Mouse (Mus musculus): Measurements from ENCODE around the gene Ncbp1. TPM values are rescaled to one million over a fixed set of nuclear protein-coding genes. Genes with fewer than 3 reads are reported as not detected.
A peak's percentile ranks its signal among the peaks of the same experiment; 100 is the strongest.
"Not testable (repeated sequence)": the region's sequence is repeated elsewhere in the genome, so short reads cannot be mapped to it uniquely, and the experiment has no call there.

The Ncbp1 gene
- polyA plus RNA-seq, 1 experiment from 2014 or later, result 74.6 TPM

- H3K9ac ChIP-seq (replicated peaks; ENCODE audit: low read depth, low read length), result no peak overlapping the region
- WGBS, result 86% methylated on average over 8 of the region's 8 CpGs
- no peaks in the 10 kb centered on the region for H3K4me1 ChIP-seq (ENCODE audit: control insufficient read depth, insufficient read depth, low read length)
- H3K9me3 ChIP-seq (ENCODE audit: control insufficient read depth, low read length), result no peaks in the 10 kb centered on the region
- no peak overlapping the region for H3K4me3 ChIP-seq (ENCODE audit: low read depth, low read length)
- no peak overlapping the region for H3K27ac ChIP-seq (ENCODE audit: low read depth, low read length)
- H3K36me3 ChIP-seq (ENCODE audit: control insufficient read depth, insufficient read depth, low read length), result peaks cover 35% of the 10 kb centered on the region
- ATAC-seq (ENCODE audit: low read depth), result no peak
- no peaks in the 10 kb centered on the region for H3K27me3 ChIP-seq (ENCODE audit: control insufficient read depth, insufficient read depth, low read length)
- no peak overlapping the region for H3K4me2 ChIP-seq (ENCODE audit: low read depth, low read length)
Measured at GRCm38 (mm10) chr4:46185423-46185822, 47.0 kb downstream of the Ncbp1 start.

GRCm38 (mm10) chr4:46185890-46186289 is 47.5 kb downstream of the Ncbp1 start:
- H3K4me2 ChIP-seq (ENCODE audit: low read depth, low read length), result no peak overlapping the region
- H3K27me3 ChIP-seq (ENCODE audit: control insufficient read depth, insufficient read depth, low read length), result no peaks in the 10 kb centered on the region
- no peak overlapping the region for H3K9ac ChIP-seq (replicated peaks; ENCODE audit: low read depth, low read length)
- H3K4me1 ChIP-seq (ENCODE audit: control insufficient read depth, insufficient read depth, low read length), result no peaks in the 10 kb centered on the region
- ATAC-seq (ENCODE audit: low read depth), result no peak
- H3K4me3 ChIP-seq (ENCODE audit: low read depth, low read length), result no peak overlapping the region
- no peak overlapping the region for H3K27ac ChIP-seq (ENCODE audit: low read depth, low read length)
- whole genome bisulfite sequencing, result 87% methylated on average over 9 of the region's 9 CpGs
- H3K36me3 ChIP-seq (ENCODE audit: control insufficient read depth, insufficient read depth, low read length), result peaks cover 35% of the 10 kb centered on the region
- H3K9me3 ChIP-seq (ENCODE audit: control insufficient read depth, low read length), result no peaks in the 10 kb centered on the region

- Histone ChIP-seq H3K4me1 (ENCODE audit: control insufficient read depth, insufficient read depth, low read length) (no peaks in the 10 kb centered on the region), H3K9ac (replicated peaks; ENCODE audit: low read depth, low read length) (no peak overlapping the region), H3K36me3 (ENCODE audit: control insufficient read depth, insufficient read depth, low read length) (peaks cover 30% of the 10 kb centered on the region), H3K9me3 (ENCODE audit: control insufficient read depth, low read length) (no peaks in the 10 kb centered on the region), H3K27ac (ENCODE audit: low read depth, low read length) (no peak overlapping the region), H3K4me3 (ENCODE audit: low read depth, low read length) (no peak overlapping the region), H3K4me2 (ENCODE audit: low read depth, low read length) (no peak overlapping the region), H3K27me3 (ENCODE audit: control insufficient read depth, insufficient read depth, low read length) (no peaks in the 10 kb centered on the region)
- ATAC-seq (ENCODE audit: low read depth), result no peak
- 80% methylated on average over 3 of the region's 3 CpGs for WGBS
Measured at GRCm38 (mm10) chr4:46186466-46186865, 48.1 kb downstream of the Ncbp1 start.

GRCm38 (mm10) chr4:46192011-46192410 is 53.6 kb downstream of the Ncbp1 start:
- not testable (repeated sequence) for H3K36me3 ChIP-seq (ENCODE audit: control insufficient read depth, insufficient read depth, low read length); H3K4me2 ChIP-seq (ENCODE audit: low read depth, low read length); H3K27ac ChIP-seq (ENCODE audit: low read depth, low read length); ATAC-seq (ENCODE audit: low read depth); H3K27me3 ChIP-seq (ENCODE audit: control insufficient read depth, insufficient read depth, low read length); H3K9ac ChIP-seq (replicated peaks; ENCODE audit: low read depth, low read length); H3K4me3 ChIP-seq (ENCODE audit: low read depth, low read length); H3K9me3 ChIP-seq (ENCODE audit: control insufficient read depth, low read length)
- peaks cover 16% of the 10 kb centered on the region; the same call in 1 of the 2 replicates for H3K4me1 ChIP-seq (ENCODE audit: control insufficient read depth, insufficient read depth, low read length)

GRCm38 (mm10) chr4:46195781-46196487 is 57.5 kb downstream of the Ncbp1 start, which contains the start of gene Xpa:
Gene Xpa, minus strand, starts transcription at chr4:46196311.
- no peaks in the 10 kb centered on the region for H3K27me3 ChIP-seq (ENCODE audit: control insufficient read depth, insufficient read depth, low read length)
- H3K9me3 ChIP-seq (ENCODE audit: control insufficient read depth, low read length), result no peaks in the 10 kb centered on the region
- under 1% methylated on average over 69 of the region's 70 CpGs for WGBS
- peak; percentile 97 for ATAC-seq (ENCODE audit: low read depth)
- peak within 1 kb of the TSS; percentile 92 for H3K27ac ChIP-seq (ENCODE audit: low read depth, low read length)
- H3K4me3 ChIP-seq (ENCODE audit: low read depth, low read length), result peak within 1 kb of the TSS; percentile 81
- H3K4me1 ChIP-seq (ENCODE audit: control insufficient read depth, insufficient read depth, low read length), result peaks cover 16% of the 10 kb centered on the region; the same call in 1 of the 2 replicates
- no peaks in the 10 kb centered on the region for H3K36me3 ChIP-seq (ENCODE audit: control insufficient read depth, insufficient read depth, low read length)
- peak within 1 kb of the TSS; percentile 84 for H3K4me2 ChIP-seq (ENCODE audit: low read depth, low read length)
- H3K9ac ChIP-seq (replicated peaks; ENCODE audit: low read depth, low read length), result peak within 1 kb of the TSS; percentile 87

GRCm38 (mm10) chr4:46196513-46196912 is 58.1 kb downstream of the Ncbp1 start:
- Histone ChIP-seq H3K27me3 (ENCODE audit: control insufficient read depth, insufficient read depth, low read length) (no peaks in the 10 kb centered on the region), H3K4me2 (ENCODE audit: low read depth, low read length) (peak overlapping the region; percentile 84), H3K9ac (replicated peaks; ENCODE audit: low read depth, low read length) (no peak overlapping the region), H3K27ac (ENCODE audit: low read depth, low read length) (peak overlapping the region; percentile 92), H3K4me3 (ENCODE audit: low read depth, low read length) (peak overlapping the region; percentile 81), H3K4me1 (ENCODE audit: control insufficient read depth, insufficient read depth, low read length) (peaks cover 16% of the 10 kb centered on the region; the same call in 1 of the 2 replicates), H3K36me3 (ENCODE audit: control insufficient read depth, insufficient read depth, low read length) (no peaks in the 10 kb centered on the region), H3K9me3 (ENCODE audit: control insufficient read depth, low read length) (no peaks in the 10 kb centered on the region)
- WGBS, result 40% methylated on average over 6 of the region's 6 CpGs
- ATAC-seq (ENCODE audit: low read depth), result peak; percentile 38

- H3K4me2 ChIP-seq (ENCODE audit: low read depth, low read length), result no peak overlapping the region
- no peaks in the 10 kb centered on the region for H3K9me3 ChIP-seq (ENCODE audit: control insufficient read depth, low read length)
- H3K4me1 ChIP-seq (ENCODE audit: control insufficient read depth, insufficient read depth, low read length), result peaks cover 16% of the 10 kb centered on the region; the same call in 1 of the 2 replicates
- no peaks in the 10 kb centered on the region for H3K27me3 ChIP-seq (ENCODE audit: control insufficient read depth, insufficient read depth, low read length)
- H3K4me3 ChIP-seq (ENCODE audit: low read depth, low read length), result no peak overlapping the region
- H3K9ac ChIP-seq (replicated peaks; ENCODE audit: low read depth, low read length), result no peak overlapping the region
- no peaks in the 10 kb centered on the region for H3K36me3 ChIP-seq (ENCODE audit: control insufficient read depth, insufficient read depth, low read length)
- H3K27ac ChIP-seq (ENCODE audit: low read depth, low read length), result no peak overlapping the region
- 82% methylated on average over 5 of the region's 5 CpGs for WGBS
- ATAC-seq (ENCODE audit: low read depth), result no peak
Measured at GRCm38 (mm10) chr4:46198064-46198463, 59.7 kb downstream of the Ncbp1 start.

GRCm38 (mm10) chr4:46201834-46202561 is 63.6 kb downstream of the Ncbp1 start:
- no peaks in the 10 kb centered on the region for H3K36me3 ChIP-seq (ENCODE audit: control insufficient read depth, insufficient read depth, low read length)
- H3K27ac ChIP-seq (ENCODE audit: low read depth, low read length), result peak overlapping the region; percentile 81
- peak overlapping the region; percentile 29 for H3K4me3 ChIP-seq (ENCODE audit: low read depth, low read length)
- no peaks in the 10 kb centered on the region for H3K4me1 ChIP-seq (ENCODE audit: control insufficient read depth, insufficient read depth, low read length)
- WGBS, result 6% methylated on average over 7 of the region's 7 CpGs
- H3K4me2 ChIP-seq (ENCODE audit: low read depth, low read length), result peak overlapping the region; percentile 42
- H3K9ac ChIP-seq (replicated peaks; ENCODE audit: low read depth, low read length), result peak overlapping the region; percentile 62
- peak; percentile 83 for ATAC-seq (ENCODE audit: low read depth)
- no peaks in the 10 kb centered on the region for H3K9me3 ChIP-seq (ENCODE audit: control insufficient read depth, low read length)
- no peaks in the 10 kb centered on the region for H3K27me3 ChIP-seq (ENCODE audit: control insufficient read depth, insufficient read depth, low read length)

GRCm38 (mm10) chr4:46202562-46203126 is 64.2 kb downstream of the Ncbp1 start:
- peak; percentile 60 for ATAC-seq (ENCODE audit: low read depth)
- 7% methylated on average over 23 of the region's 23 CpGs for WGBS
- H3K4me1 ChIP-seq (ENCODE audit: control insufficient read depth, insufficient read depth, low read length), result no peaks in the 10 kb centered on the region

More at GRCm38 (mm10) chr4:46202562-46203126, 64.2 kb downstream of the Ncbp1 start:
- Histone ChIP-seq H3K27me3 (ENCODE audit: control insufficient read depth, insufficient read depth, low read length) (no peaks in the 10 kb centered on the region), H3K9me3 (ENCODE audit: control insufficient read depth, low read length) (no peaks in the 10 kb centered on the region), H3K9ac (replicated peaks; ENCODE audit: low read depth, low read length) (peak overlapping the region; percentile 62), H3K36me3 (ENCODE audit: control insufficient read depth, insufficient read depth, low read length) (no peaks in the 10 kb centered on the region), H3K4me2 (ENCODE audit: low read depth, low read length) (peak overlapping the region; percentile 42), H3K4me3 (ENCODE audit: low read depth, low read length) (peak overlapping the region; percentile 29), H3K27ac (ENCODE audit: low read depth, low read length) (peak overlapping the region; percentile 81)

All from neural tube, embryonic 14.5 days (tissue).